Mouse (Mus musculus) ES-Bruce4 (cell line): Measurements from ENCODE around the gene Rufy2.

ENCODE experiments used
- CTCF ChIP-seq: IDR thresholded peaks from one replicate; pipeline ENCODE4 v1.8.1; 2011; ENCODE audit warnings: low read depth, low read length
- EP300 ChIP-seq: IDR thresholded peaks from 2 replicates; pipeline ENCODE4 v1.6.1; 2011; ENCODE audit warnings: low read depth, low read length; ENCODE audit not compliant: insufficient read depth
- POLR2A ChIP-seq: IDR thresholded peaks from one replicate; pipeline ENCODE4 v1.8.1; 2011; ENCODE audit warnings: low read length; ENCODE audit not compliant: insufficient read depth

- no peak for TF ChIP-seq CTCF
- no peak for TF ChIP-seq POLR2A
- no peak for TF ChIP-seq EP300
Measured at GRCm38 (mm10) chr10:62965796-62966195, 14.2 kb upstream of the Rufy2 start.
